Comparison of ENCODE assay signal across 11 mouse cellular contexts in genomic region chr16:32663231-32663858, GRCm38 (mm10). TPM values are rescaled to one million over a fixed set of nuclear protein-coding genes. Genes with fewer than 3 reads are reported as not detected.
DNase-seq lines count a peak whose midpoint lies in the region; ATAC-seq and TF ChIP-seq lines count a peak whose summit lies in the region.
"Had no signal": no experiment of that assay in that cellular context is flagged by ENCODE, and none has a peak within 500 bp of the region (broad histone marks: within the 10 kb centered on the region; RNA-seq: fewer than 3 reads in every experiment).

No protein-coding gene starts in this region.

- peaks cover 3% of the 10 kb centered on the region; the same call in 1 of the 2 replicates for H3K36me3 ChIP-seq in liver, embryonic 11.5 days (ENCODE audit: control insufficient read depth, insufficient read depth, low read length)
- H3K36me3 ChIP-seq in forebrain, postnatal 0 days (ENCODE audit: insufficient read depth): peaks cover 3% of the 10 kb centered on the region; the same call in 1 of the 2 replicates
- peaks cover 2% of the 10 kb centered on the region; the same call in 1 of the 2 replicates for H3K36me3 ChIP-seq in midbrain, embryonic 16.5 days (ENCODE audit: control insufficient read depth, insufficient read depth, low read length)

- no peak overlapping the region for H3K9ac ChIP-seq in liver, embryonic 11.5 days (ENCODE audit: low read depth, low read length)
- H3K9ac ChIP-seq in forebrain, postnatal 0 days: no peak overlapping the region
- 0 out of 2 replicates have a peak overlapping the region, but pooled peaks have one; percentile 6 for H3K9ac ChIP-seq in midbrain, embryonic 16.5 days (ENCODE audit: low read depth, low read length)
- H3K9ac ChIP-seq: heart, embryonic 13.5 days had no signal

- ATAC-seq in liver, embryonic 11.5 days (replicated peaks; ENCODE audit: low FRiP score): no peak
- ATAC-seq in forebrain, postnatal 0 days: no peak
- no peak for ATAC-seq in midbrain, embryonic 16.5 days
- ATAC-seq in monocyte, adult 5-6 weeks (replicated peaks; ENCODE audit: insufficient number of reproducible peaks, low FRiP score, low TSS enrichment, poor library complexity, severe bottlenecking): no peak

- 0 out of 2 replicates have a peak overlapping the region, but pooled peaks have one; percentile 9 for H3K4me2 ChIP-seq in liver, embryonic 11.5 days
- H3K4me2 ChIP-seq in forebrain, postnatal 0 days (ENCODE audit: low read depth): no peak overlapping the region; the same call in 1 of the 2 replicates
- H3K4me2 ChIP-seq in midbrain, embryonic 16.5 days (ENCODE audit: low read length): peak overlapping the region; percentile 8; the same call in 1 of the 2 replicates

- no peaks in the 10 kb centered on the region for H3K27me3 ChIP-seq in liver, embryonic 11.5 days (replicated peaks; ENCODE audit: control insufficient read depth, insufficient read depth, low read length)
- no peaks in the 10 kb centered on the region for H3K27me3 ChIP-seq in forebrain, postnatal 0 days (ENCODE audit: insufficient read depth, low read length)
- no peaks in the 10 kb centered on the region for H3K27me3 ChIP-seq in midbrain, embryonic 16.5 days (ENCODE audit: control insufficient read depth, insufficient read depth, low read depth, low read length)
- H3K27me3 ChIP-seq: heart, embryonic 13.5 days had no signal

- no peak overlapping the region for H3K27ac ChIP-seq in liver, embryonic 11.5 days (ENCODE audit: low read depth, low read length)
- H3K27ac ChIP-seq in forebrain, postnatal 0 days (ENCODE audit: low read depth, low read length): 0 out of 2 replicates have a peak overlapping the region, but pooled peaks have one; percentile 29
- H3K27ac ChIP-seq in midbrain, embryonic 16.5 days (ENCODE audit: low read length): 0 out of 2 replicates have a peak overlapping the region, but pooled peaks have one; percentile 12
- H3K27ac ChIP-seq: heart, embryonic 13.5 days had no signal

- H3K4me1 ChIP-seq in liver, embryonic 11.5 days (replicated peaks; ENCODE audit: control insufficient read depth, insufficient read depth, low read length): peaks cover 97% of the 10 kb centered on the region
- H3K4me1 ChIP-seq in forebrain, postnatal 0 days (ENCODE audit: insufficient read depth): peaks cover 34% of the 10 kb centered on the region
- peaks cover 38% of the 10 kb centered on the region for H3K4me1 ChIP-seq in midbrain, embryonic 16.5 days (ENCODE audit: control insufficient read depth, insufficient read depth, low read length)

- no peak for TF ChIP-seq CTCF in forebrain, postnatal 0 days (IDR thresholded peaks at IDR 0.05; ENCODE audit: low read depth)

- 84% methylated on average over 9 of the region's 9 CpGs for WGBS in liver, embryonic 11.5 days
- WGBS in forebrain, postnatal 0 days: 35% methylated on average over 9 of the region's 9 CpGs
- 61% methylated on average over 9 of the region's 9 CpGs for WGBS in midbrain, embryonic 16.5 days

- H3K4me3 ChIP-seq in liver, embryonic 11.5 days (ENCODE audit: low read depth, low read length): no peak overlapping the region
- H3K4me3 ChIP-seq in forebrain, postnatal 0 days (ENCODE audit: low read depth, low read length): no peak overlapping the region
- no peak overlapping the region for H3K4me3 ChIP-seq in midbrain, embryonic 16.5 days (ENCODE audit: low read depth, low read length)
- H3K4me3 ChIP-seq: heart, embryonic 13.5 days had no signal

- H3K9me3 ChIP-seq in liver, embryonic 11.5 days (ENCODE audit: control insufficient read depth, low read length): no peaks in the 10 kb centered on the region
- H3K9me3 ChIP-seq in forebrain, postnatal 0 days (ENCODE audit: low read length): no peaks in the 10 kb centered on the region
- no peaks in the 10 kb centered on the region for H3K9me3 ChIP-seq in midbrain, embryonic 16.5 days (replicated peaks; ENCODE audit: control insufficient read depth, low read length, poor library complexity, severe bottlenecking)
- H3K9me3 ChIP-seq: heart, embryonic 13.5 days had no signal

- DNase-seq in liver, embryonic 11.5 days (ENCODE audit: low spot score): no peak
- no peak for DNase-seq in liver
- DNase-seq in cerebellum, adult 9-11 months: peak; percentile 76
- DNase-seq in forebrain, postnatal 0 days: no peak
- no peak for DNase-seq in adrenal gland, adult 18-20 months (ENCODE audit: low spot score in 2 of 2)
- no peak for DNase-seq in right cerebral cortex, postnatal 4 days
- DNase-seq: adrenal gland, postnatal 36 days; kidney, adult 9 months had no signal

RNA-seq across cellular contexts. Expression of gene Tnk2, which starts 19.7 kb away (rescaled TPM):
- 10.8 and 11.6 TPM in 2 replicates for polyA plus RNA-seq in liver, embryonic 11.5 days (2014; fragmentation: Nextera tagmentation; extraction: Ambion mirVana)
- 48.4 and 55.3 TPM in 2 replicates for total RNA-seq in forebrain, postnatal 0 days (2014; rRNA removed)
- 10.3 and 13.2 TPM in 2 replicates for polyA plus RNA-seq in forebrain, postnatal 0 days (2015; fragmentation: Nextera tagmentation; extraction: Ambion mirVana)
- 19.0 and 21.6 TPM in 2 replicates for polyA plus RNA-seq in midbrain, embryonic 16.5 days (2015; fragmentation: Nextera tagmentation; extraction: Ambion mirVana)
- 10 to 100 TPM; 29.9 to 33.1 TPM for total RNA-seq in adrenal gland, adult 18-20 months (2021)
- 16.2 to 63.7 TPM (median 26.3 TPM) in 3 replicates for total RNA-seq in monocyte, adult 5-6 weeks (2017)

RNA-seq across cellular contexts. Expression of gene Tfrc, which starts 54.6 kb away (rescaled TPM):
- 220 and 245 TPM in 2 replicates for polyA plus RNA-seq in liver, embryonic 11.5 days (2014; fragmentation: Nextera tagmentation; extraction: Ambion mirVana)
- total RNA-seq in forebrain, postnatal 0 days (2014; rRNA removed): 70.3 and 112 TPM in 2 replicates
- polyA plus RNA-seq in forebrain, postnatal 0 days (2015; fragmentation: Nextera tagmentation; extraction: Ambion mirVana): 34.8 and 35.3 TPM in 2 replicates
- polyA plus RNA-seq in midbrain, embryonic 16.5 days (2015; fragmentation: Nextera tagmentation; extraction: Ambion mirVana): 33.3 and 40.5 TPM in 2 replicates
- 10 to 100 TPM; 19.8 to 34.3 TPM for total RNA-seq in adrenal gland, adult 18-20 months (2021)
- 24.5 to 52.2 TPM (median 43.5 TPM) in 3 replicates for total RNA-seq in monocyte, adult 5-6 weeks (2017)
